Mouse (Mus musculus) small intestine, adult 2 months (tissue): ENCODE measurements around the gene Ldhc. TPM values are rescaled to one million over a fixed set of nuclear protein-coding genes. Genes with fewer than 3 reads are reported as not detected.

Source experiments
- H3K27ac ChIP-seq: fragments of 200-500 bp; 2 replicates; pipeline ENCODE4 v1.5.1; 2012; ENCODE audit warnings: low read depth, low read length, control low read depth, inconsistent platforms; ENCODE audit not compliant: insufficient read depth
- H3K27me3 ChIP-seq: fragments of 200-500 bp; 2 replicates; pipeline ENCODE4 v1.6.1; 2012; ENCODE audit warnings: mild to moderate bottlenecking, moderate library complexity, low read length, inconsistent platforms; ENCODE audit not compliant: control insufficient read depth, insufficient read depth
- H3K36me3 ChIP-seq: fragments of 200-500 bp; 2 replicates; pipeline ENCODE4 v1.6.1; 2012; ENCODE audit warnings: mild to moderate bottlenecking, low read length, control low read depth, inconsistent platforms; ENCODE audit not compliant: control insufficient read depth, insufficient read depth
- H3K4me1 ChIP-seq: fragments of 200-500 bp; 2 replicates; pipeline ENCODE4 v1.6.1; 2012; ENCODE audit warnings: low read length, inconsistent platforms, mixed read lengths; ENCODE audit not compliant: control insufficient read depth, insufficient read depth, insufficient read length
- H3K4me3 ChIP-seq: fragments of 200-500 bp; 2 replicates; pipeline ENCODE4 v1.5.1; 2012; ENCODE audit warnings: low read depth, mild to moderate bottlenecking, control low read depth, inconsistent platforms, low read length, moderate library complexity
- CTCF ChIP-seq: fragments of 200-500 bp; IDR thresholded peaks from 2 replicates; pipeline ENCODE4 v1.5.1; 2012; ENCODE audit warnings: low read depth, mild to moderate bottlenecking, control low read depth, inconsistent platforms, low read length, moderate library complexity, mixed read lengths; ENCODE audit not compliant: insufficient replicate concordance, insufficient read length; ENCODE audit errors: extremely low read depth
- POLR2A ChIP-seq: fragments of 200-500 bp; IDR thresholded peaks from 2 replicates; pipeline ENCODE4 v1.6.1; 2012; ENCODE audit warnings: low read depth, mild to moderate bottlenecking, control low read depth, inconsistent platforms, low read length, moderate library complexity
- WGBS: fragments of 180-500 bp; shearing (Covaris S2); methylation state at CpG from one replicate; pipeline ENCODE4 v1.1.7; 2018; 5-methylcytosine and 5-hydroxymethylcytosine counted together
- polyA plus RNA-seq: library from polyadenylated mRNA; depleted of rRNA; stranded (reverse); fragments of >200 nt; gene quantifications from 2 replicates; pipeline ENCODE4 v1.2.3, GENCODE M21; 2012; rRNA removed

Ldhc gene
- polyA plus RNA-seq, 1 experiment, result not detected

DNA sequence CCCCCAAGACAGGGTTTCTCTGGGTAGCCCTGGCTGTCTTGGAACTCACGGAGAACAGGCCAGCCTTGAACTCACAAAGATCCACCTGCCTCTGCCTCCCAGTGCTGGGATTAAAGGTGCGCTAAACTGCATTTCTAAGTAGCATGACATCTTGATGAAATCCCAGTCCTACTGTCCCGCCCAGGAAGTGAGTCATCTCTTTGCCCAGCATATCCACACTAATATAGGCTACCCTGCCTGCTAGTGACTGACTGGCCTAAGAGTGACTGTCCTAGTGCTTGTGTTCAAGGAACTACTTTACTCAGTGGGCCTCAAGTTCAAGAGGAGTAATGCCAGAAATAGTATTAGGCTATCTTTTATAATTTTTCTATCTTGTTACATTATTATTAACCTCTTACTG, 55.4 kb downstream of the Ldhc start:
- no peak overlapping the region for H3K4me3 ChIP-seq
- H3K36me3 ChIP-seq, result peaks cover 15% of the 10 kb centered on the region
- H3K4me1 ChIP-seq, result peaks cover 5% of the 10 kb centered on the region
- TF ChIP-seq POLR2A (no peak), CTCF (no peak)
- H3K27me3 ChIP-seq, result no peaks in the 10 kb centered on the region
- 86% methylated on average over 3 of the region's 3 CpGs for WGBS
- H3K27ac ChIP-seq, result no peak overlapping the region

DNA sequence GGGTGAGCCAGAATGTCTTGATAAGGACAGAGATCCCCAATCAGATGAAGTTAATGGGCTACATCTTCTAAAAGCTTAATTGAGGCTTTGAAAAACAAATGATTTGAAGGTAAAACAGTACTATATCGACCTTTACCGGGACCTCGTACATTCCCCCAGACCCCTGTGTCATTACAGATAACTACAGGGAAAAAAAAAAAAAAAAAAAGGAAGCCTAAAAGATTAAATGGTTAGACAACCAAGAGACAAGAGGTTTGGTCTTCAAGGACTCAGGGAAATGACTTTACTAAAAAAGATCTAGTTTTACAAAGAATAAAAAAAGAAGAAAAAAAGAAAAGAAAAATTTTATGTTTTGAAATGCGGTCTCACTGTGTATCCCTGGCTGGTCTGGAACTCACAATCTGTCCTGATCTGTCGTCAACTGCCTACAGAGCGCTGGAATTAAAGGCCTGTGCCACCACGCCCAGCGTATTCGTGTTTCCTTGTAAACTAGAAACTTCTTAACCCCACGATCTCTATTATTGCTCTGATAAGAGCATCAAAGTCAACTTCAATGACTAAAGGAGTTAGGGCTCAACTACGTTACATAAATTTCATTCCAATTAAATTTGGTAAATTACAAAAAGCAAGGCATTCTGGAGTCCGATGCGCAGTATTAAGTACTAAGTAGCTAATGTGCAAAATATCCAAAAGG, 57.8 kb downstream of the Ldhc start:
- no peak for TF ChIP-seq CTCF
- no peak for TF ChIP-seq POLR2A
- 9% methylated on average over 13 of the region's 13 CpGs for WGBS
- H3K27ac ChIP-seq, result peak overlapping the region; percentile 96
- H3K4me1 ChIP-seq, result peaks cover 5% of the 10 kb centered on the region
- peak overlapping the region; percentile 99 for H3K4me3 ChIP-seq
- no peaks in the 10 kb centered on the region for H3K27me3 ChIP-seq
- H3K36me3 ChIP-seq, result 0 out of 2 replicates have a peak, but pooled peaks cover 2% of the 10 kb centered on the region

DNA sequence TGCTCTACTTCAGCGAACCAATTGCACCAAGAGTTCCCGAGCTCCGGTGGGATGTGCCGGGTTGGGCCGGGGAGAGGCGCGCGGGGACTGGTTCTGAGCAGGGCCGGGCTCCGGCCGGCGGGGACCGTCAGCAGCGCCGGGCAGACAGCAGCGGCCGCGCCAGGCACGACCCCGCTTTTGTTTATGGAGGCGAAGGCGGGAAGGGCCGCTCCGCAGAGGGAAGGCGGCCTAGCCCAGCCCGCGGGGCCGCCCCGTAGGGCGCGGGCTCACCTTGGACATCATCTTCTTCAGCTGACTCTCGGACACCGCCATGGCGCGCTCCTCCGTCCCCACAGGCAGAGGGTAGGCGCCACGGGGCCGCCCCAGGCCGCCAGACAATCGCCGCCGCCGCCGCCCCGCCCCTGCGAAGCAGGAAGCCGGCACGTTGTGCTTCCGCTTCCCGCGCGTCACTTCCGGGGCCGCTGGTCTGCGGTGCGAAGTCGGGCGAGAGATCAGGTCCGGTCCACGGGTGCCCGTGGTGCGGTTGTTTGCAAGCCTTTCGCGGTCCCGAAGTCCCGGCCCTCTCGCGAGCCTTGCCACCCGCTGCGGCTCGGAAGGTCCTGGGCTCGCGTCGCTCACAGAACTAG, 58.7 kb downstream of the Ldhc start, which contains the start of gene Tsg101:
Gene Tsg101 (minus strand): TSS at position 419 of the 626 bp plus-strand sequence.
- peak; percentile 96 for TF ChIP-seq POLR2A
- no peak for TF ChIP-seq CTCF
- peak within 1 kb of the TSS; percentile 96 for H3K27ac ChIP-seq
- peak within 1 kb of the TSS; percentile 99 for H3K4me3 ChIP-seq
- no peaks in the 10 kb centered on the region for H3K27me3 ChIP-seq
- H3K4me1 ChIP-seq, result peaks cover 5% of the 10 kb centered on the region
- 0 out of 2 replicates have a peak, but pooled peaks cover 2% of the 10 kb centered on the region for H3K36me3 ChIP-seq
- WGBS, result under 1% methylated on average over 75 of the region's 75 CpGs

DNA sequence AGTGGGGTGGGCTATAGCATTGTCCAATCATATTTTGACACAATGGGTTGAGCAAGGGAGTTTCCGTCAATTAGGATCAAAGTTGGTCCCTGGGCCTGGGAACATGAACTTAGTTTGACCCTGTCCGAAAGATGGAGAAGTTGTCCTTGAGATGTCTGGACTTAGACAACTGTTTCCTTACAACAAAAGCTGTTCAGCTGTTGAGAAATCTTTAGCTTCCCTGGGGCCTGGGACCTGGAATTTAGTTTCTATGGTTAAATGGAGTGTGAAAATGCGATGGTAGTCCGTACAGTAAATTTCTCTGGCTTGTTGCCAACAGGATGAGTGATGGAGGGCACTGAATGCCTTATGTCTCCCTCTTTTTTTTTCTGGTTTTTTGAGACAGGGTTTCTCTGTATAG, 61.1 kb downstream of the Ldhc start:
- 75% methylated on average over 4 of the region's 4 CpGs for WGBS

More for the DNA sequence above, 61.1 kb downstream of the Ldhc start:
- TF ChIP-seq POLR2A, result no peak
- TF ChIP-seq CTCF, result no peak
- Histone ChIP-seq H3K4me1 (peaks cover 5% of the 10 kb centered on the region), H3K4me3 (no peak overlapping the region), H3K36me3 (0 out of 2 replicates have a peak, but pooled peaks cover 2% of the 10 kb centered on the region), H3K27me3 (no peaks in the 10 kb centered on the region), H3K27ac (no peak overlapping the region)

Other genes starting within 250 kb of the Ldhc start
- 6.2 and 7.5 TPM in 2 replicates for gene Sergef, start 221.4 kb upstream of the Ldhc start, polyA plus RNA-seq
- gene Tph1, start 188.7 kb upstream of the Ldhc start, polyA plus RNA-seq, result 1.6 and 2.2 TPM in 2 replicates
- gene Saal1, start 150.5 kb upstream of the Ldhc start, polyA plus RNA-seq, result 2.1 and 3.5 TPM in 2 replicates
- 0.44 and 4.0 TPM in 2 replicates for gene Saa3, start 145.5 kb upstream of the Ldhc start, polyA plus RNA-seq
- not detected in 2 replicates for gene Saa4, start 128.6 kb upstream of the Ldhc start, polyA plus RNA-seq
- gene Saa1, start 118.2 kb upstream of the Ldhc start, polyA plus RNA-seq, result 0.56 TPM in 1 of 2 replicates, not detected in the other
- gene Saa2, start 109.4 kb upstream of the Ldhc start, polyA plus RNA-seq, result not detected in 2 replicates
- gene Hps5, start 65.1 kb upstream of the Ldhc start, polyA plus RNA-seq, result 14.4 and 22.7 TPM in 2 replicates
- gene Gtf2h1, start 65.1 kb upstream of the Ldhc start, polyA plus RNA-seq, result 3.1 and 5.9 TPM in 2 replicates
- 766 and 1,649 TPM in 2 replicates for gene Ldha, start 19.7 kb upstream of the Ldhc start, polyA plus RNA-seq
- 55.5 and 103 TPM in 2 replicates for gene Tsg101, start 58.8 kb downstream of the Ldhc start, polyA plus RNA-seq
- 0.58 and 0.95 TPM in 2 replicates for gene Uevld, start 97.3 kb downstream of the Ldhc start, polyA plus RNA-seq
- not detected in 2 replicates for gene Gm9999, start 122.4 kb downstream of the Ldhc start, polyA plus RNA-seq
- gene Spty2d1, start 147.2 kb downstream of the Ldhc start, polyA plus RNA-seq, result 2.2 and 3.6 TPM in 2 replicates
- gene Tmem86a, start 189.4 kb downstream of the Ldhc start, polyA plus RNA-seq, result 41.3 and 385 TPM in 2 replicates